Mouse (Mus musculus) liver, embryonic 15.5 days (tissue): ENCODE results near the gene Helq. TPM values are rescaled to one million over a fixed set of nuclear protein-coding genes. Genes with fewer than 3 reads are reported as not detected.

Source experiments
- ATAC-seq: fragments of 200-750 bp; cut with Nextera tagmentation; 2 replicates; pipeline ENCODE4 v1.8.0; 2017; ENCODE audit warnings: moderate number of reproducible peaks, mild to moderate bottlenecking, moderate library complexity; ENCODE audit not compliant: insufficient read depth
- H3K27ac ChIP-seq: fragments of 300-500 bp; sonication (generic); replicated peaks from 2 replicates; pipeline ENCODE4 v1.5.1; 2015; ENCODE audit warnings: mild to moderate bottlenecking, inconsistent platforms
- H3K27me3 ChIP-seq: fragments of 300-500 bp; sonication (generic); 2 replicates; pipeline ENCODE4 v1.6.1; 2015; ENCODE audit warnings: mild to moderate bottlenecking, inconsistent platforms
- H3K36me3 ChIP-seq: fragments of 300-500 bp; sonication (generic); replicated peaks from 2 replicates; pipeline ENCODE4 v1.6.1; 2015; ENCODE audit warnings: moderate library complexity, mild to moderate bottlenecking, inconsistent platforms
- H3K4me1 ChIP-seq: fragments of 300-500 bp; sonication (generic); replicated peaks from 2 replicates; pipeline ENCODE4 v1.6.1; 2015; ENCODE audit warnings: inconsistent platforms
- H3K4me2 ChIP-seq: fragments of 300-500 bp; sonication (generic); 2 replicates; pipeline ENCODE4 v1.6.1; 2015; ENCODE audit warnings: moderate library complexity, mild to moderate bottlenecking, inconsistent platforms
- H3K4me3 ChIP-seq: fragments of 300-500 bp; sonication (generic); replicated peaks from 2 replicates; pipeline ENCODE4 v1.5.1; 2015; ENCODE audit warnings: mild to moderate bottlenecking, inconsistent platforms
- H3K9ac ChIP-seq: fragments of 300-500 bp; sonication (generic); 2 replicates; pipeline ENCODE4 v1.6.1; 2015; ENCODE audit warnings: moderate library complexity, mild to moderate bottlenecking, inconsistent platforms
- H3K9me3 ChIP-seq: fragments of 300-500 bp; sonication (generic); replicated peaks from 2 replicates; pipeline ENCODE4 v1.6.1; 2016; ENCODE audit warnings: inconsistent platforms
- WGBS: fragments of 180-500 bp; shearing (Covaris S2); methylation state at CpG from one replicate; pipeline ENCODE4 v1.1.7; 2015; ENCODE audit warnings: mixed read lengths; ENCODE audit not compliant: insufficient replicate concordance; 5-methylcytosine and 5-hydroxymethylcytosine counted together
- polyA plus RNA-seq: library from polyadenylated mRNA; unstranded; fragments of >200 nt; fragmentation: Nextera tagmentation; extraction: Ambion mirVana; gene quantifications from 2 replicates; pipeline ENCODE4 v1.2.1, GENCODE M21; 2015

The Helq gene
- polyA plus RNA-seq, 1 experiment from 2014 or later = 11.5 TPM

GRCm38 (mm10) chr5:100736919-100737318, 61.5 kb downstream of the Helq start:
- H3K4me3 ChIP-seq = no peak overlapping the region
- H3K9ac ChIP-seq = no peak overlapping the region
- no peaks in the 10 kb centered on the region for H3K27me3 ChIP-seq
- 0 out of 2 replicates have a peak, but pooled peaks cover 4% of the 10 kb centered on the region for H3K9me3 ChIP-seq
- no peak overlapping the region for H3K27ac ChIP-seq
- 31% methylated on average over 8 of the region's 8 CpGs for WGBS
- no peak for ATAC-seq
- H3K4me1 ChIP-seq = peaks cover 7% of the 10 kb centered on the region
- no peak overlapping the region for H3K4me2 ChIP-seq
- H3K36me3 ChIP-seq = no peaks in the 10 kb centered on the region

GRCm38 (mm10) chr5:100734535-100734934, 63.9 kb downstream of the Helq start:
- H3K9ac ChIP-seq = no peak overlapping the region
- H3K4me2 ChIP-seq = no peak overlapping the region
- H3K27ac ChIP-seq = no peak overlapping the region
- no peaks in the 10 kb centered on the region for H3K9me3 ChIP-seq
- no peak overlapping the region for H3K4me3 ChIP-seq
- H3K36me3 ChIP-seq = no peaks in the 10 kb centered on the region
- ATAC-seq = peak; percentile 51; the same call in 1 of the 2 replicates
- WGBS = 38% methylated on average over 4 of the region's 4 CpGs
- no peaks in the 10 kb centered on the region for H3K27me3 ChIP-seq
- peaks cover 7% of the 10 kb centered on the region for H3K4me1 ChIP-seq

DNA sequence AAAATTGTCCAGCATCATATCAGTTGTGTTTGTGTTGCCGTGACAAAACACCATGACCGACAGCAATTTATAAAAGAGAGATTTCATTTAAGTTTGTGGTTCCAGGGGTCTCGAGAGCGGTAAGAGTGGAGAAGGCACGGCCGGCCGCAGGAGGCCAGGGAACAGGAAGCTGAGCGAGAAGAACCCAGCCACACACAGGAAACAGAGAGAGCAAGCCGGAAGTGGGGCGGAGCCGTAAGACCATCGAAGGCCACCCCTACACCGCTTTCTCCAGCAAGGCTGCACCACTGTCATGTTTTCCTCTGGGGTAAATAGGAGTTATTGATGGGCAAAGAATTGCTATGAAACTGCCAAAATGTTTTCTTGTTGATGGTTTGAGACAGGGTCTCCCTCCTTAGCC, 69.6 kb downstream of the Helq start:
- peak overlapping the region; percentile 39 for H3K4me2 ChIP-seq
- WGBS = 24% methylated on average over 13 of the region's 13 CpGs
- ATAC-seq = no peak

DNA sequence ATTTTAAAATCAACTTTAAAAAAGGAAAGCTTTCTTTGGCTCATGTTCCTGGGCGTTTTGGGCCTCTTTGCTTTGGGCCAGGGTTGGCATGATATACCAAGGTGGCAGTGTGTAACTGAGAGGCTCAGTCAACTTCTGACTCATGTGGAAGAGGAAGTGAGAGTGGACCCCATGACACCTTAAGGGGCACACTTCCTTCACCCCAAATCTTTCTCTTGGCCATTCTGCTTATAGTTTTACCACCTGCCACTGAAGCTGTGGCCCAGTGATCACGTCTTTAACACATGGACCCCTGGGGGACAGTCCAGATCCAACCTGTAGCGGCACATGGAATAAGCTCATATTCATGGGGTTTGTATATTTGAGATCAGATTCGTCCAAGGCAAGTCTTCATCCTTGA, 72.4 kb downstream of the Helq start:
- 61% methylated on average over 4 of the region's 4 CpGs for WGBS
- Histone ChIP-seq H3K36me3 (no peaks in the 10 kb centered on the region), H3K27me3 (peaks cover 3% of the 10 kb centered on the region), H3K4me1 (no peaks in the 10 kb centered on the region; the same call in 1 of the 2 replicates), H3K4me2 (no peak overlapping the region), H3K27ac (no peak overlapping the region), H3K9ac (no peak overlapping the region), H3K9me3 (no peaks in the 10 kb centered on the region), H3K4me3 (no peak overlapping the region)
- no peak for ATAC-seq

More for the DNA sequence above, 69.6 kb downstream of the Helq start:
- H3K4me3 ChIP-seq = no peak overlapping the region
- H3K4me1 ChIP-seq = no peaks in the 10 kb centered on the region; the same call in 1 of the 2 replicates
- no peaks in the 10 kb centered on the region for H3K27me3 ChIP-seq
- no peaks in the 10 kb centered on the region for H3K9me3 ChIP-seq
- no peak overlapping the region for H3K9ac ChIP-seq
- H3K27ac ChIP-seq = no peak overlapping the region
- no peaks in the 10 kb centered on the region for H3K36me3 ChIP-seq

DNA sequence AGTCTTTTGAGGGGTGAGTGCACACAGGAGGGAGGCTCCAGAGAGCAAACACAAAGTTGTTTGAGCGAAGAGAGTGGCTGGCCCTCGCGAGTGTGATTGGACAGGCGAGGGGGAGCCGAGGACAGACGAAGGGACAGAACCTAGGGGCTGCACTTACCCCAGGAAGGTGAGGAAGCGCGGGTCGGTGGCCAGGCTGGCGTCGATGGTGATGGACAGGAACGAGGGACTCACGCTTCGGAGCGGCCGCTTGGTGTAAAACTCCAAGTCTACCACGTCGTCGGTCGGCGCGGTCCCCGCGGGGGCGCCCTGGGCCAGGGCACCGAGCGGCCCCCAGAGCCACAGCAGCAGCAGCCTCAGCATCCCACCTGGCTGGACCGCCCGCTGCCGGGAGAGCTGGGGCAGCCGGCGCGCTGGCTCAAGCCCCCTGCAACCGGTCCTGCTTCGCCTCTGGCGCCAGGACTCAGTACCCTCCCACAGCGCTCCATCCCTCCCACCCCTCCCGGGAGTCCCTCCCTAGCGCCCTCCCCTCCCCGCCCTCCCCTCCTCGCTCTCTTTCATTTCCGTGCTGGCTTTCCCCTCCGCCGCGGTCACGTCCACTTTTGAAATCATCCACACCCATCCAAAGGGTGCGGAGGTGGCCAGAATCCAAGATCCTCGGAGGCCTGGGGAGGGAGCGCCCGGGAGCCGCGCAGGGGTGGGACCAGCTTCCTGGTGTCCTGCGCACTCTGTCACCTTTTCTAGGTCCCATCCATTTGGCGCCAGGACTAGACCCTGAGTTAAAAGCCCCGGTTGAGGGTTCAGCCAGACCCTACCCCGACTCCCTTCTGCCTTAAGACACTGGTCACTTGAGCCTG, 78.9 kb downstream of the Helq start, which contains the start of gene Hpse:
TSS of gene Hpse (minus strand) at position 482 of the 854 bp plus-strand sequence.
- WGBS = under 1% methylated on average over 56 of the region's 56 CpGs

GRCm38 (mm10) chr5:100716762-100717161, 81.6 kb downstream of the Helq start:
- Histone ChIP-seq H3K27ac (no peak overlapping the region), H3K9me3 (no peaks in the 10 kb centered on the region), H3K4me2 (no peak overlapping the region), H3K27me3 (peaks cover 34% of the 10 kb centered on the region), H3K4me1 (peaks cover 2% of the 10 kb centered on the region; the same call in 1 of the 2 replicates), H3K36me3 (no peaks in the 10 kb centered on the region), H3K4me3 (no peak overlapping the region), H3K9ac (no peak overlapping the region)
- ATAC-seq = no peak
- WGBS = 85% methylated on average over 15 of the region's 15 CpGs

More for the DNA sequence above, 78.9 kb downstream of the Helq start, which contains the start of gene Hpse:
- Histone ChIP-seq H3K9me3 (no peaks in the 10 kb centered on the region), H3K4me3 (peak within 1 kb of the TSS; percentile 52), H3K9ac (no peak within 1 kb of the TSS), H3K36me3 (no peaks in the 10 kb centered on the region), H3K4me1 (peaks cover 2% of the 10 kb centered on the region; the same call in 1 of the 2 replicates), H3K27me3 (peaks cover 34% of the 10 kb centered on the region), H3K4me2 (peak within 1 kb of the TSS; percentile 74), H3K27ac (no peak within 1 kb of the TSS)
- peak; percentile 61 for ATAC-seq

Other genes starting within 250 kb of the Helq start
- 61.5 and 83.9 TPM in 2 replicates for gene Plac8, start 226.4 kb downstream of the Helq start, polyA plus RNA-seq
- 22.8 and 24.3 TPM in 2 replicates for gene Coq2, start 123.5 kb downstream of the Helq start, polyA plus RNA-seq
- 1.6 and 1.9 TPM in 2 replicates for gene Hpse, start 78.9 kb downstream of the Helq start, polyA plus RNA-seq
- 101 and 122 TPM in 2 replicates for gene Mrps18c, start within 50 bp of the Helq start, polyA plus RNA-seq
- 14.1 and 14.9 TPM in 2 replicates for gene Abraxas1, start 22.4 kb upstream of the Helq start, polyA plus RNA-seq
- 3.4 and 4.2 TPM in 2 replicates for gene Gpat3, start 47.1 kb upstream of the Helq start, polyA plus RNA-seq